Mouse (Mus musculus): ENCODE results near the gene Mboat2. TPM values are rescaled to one million over a fixed set of nuclear protein-coding genes. Genes with fewer than 3 reads are reported as not detected.

The Mboat2 gene
- 32.1 and 36.0 TPM in 2 replicates for polyA plus RNA-seq (2015; fragmentation: Nextera tagmentation; extraction: Ambion mirVana)

DNA sequence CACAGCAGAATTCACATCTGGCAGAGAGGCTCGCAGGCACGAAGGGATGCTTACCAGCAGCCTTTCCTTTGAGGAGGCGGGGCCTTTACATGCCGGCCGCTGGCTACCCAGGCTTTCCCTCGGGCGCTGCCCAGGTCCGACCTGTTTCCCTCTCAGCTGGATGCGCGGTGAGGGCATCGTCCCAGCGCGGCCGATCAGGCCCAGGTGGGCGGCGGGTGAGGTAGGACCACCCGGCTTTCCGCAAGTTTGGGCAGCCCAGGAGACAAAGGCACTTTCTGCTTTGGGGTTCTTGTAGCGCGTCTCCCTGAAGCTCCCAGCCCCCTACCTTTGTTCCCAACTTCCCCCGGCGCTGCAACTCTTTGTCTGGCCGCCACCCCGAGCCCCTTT is at the start of gene Mboat2:
Gene Mboat2 (plus strand): TSS at position 114 of the 387 bp plus-strand sequence.
- Histone ChIP-seq H3K27me3 (replicated peaks; ENCODE audit: insufficient read depth, low read length) (no peaks in the 10 kb centered on the region), H3K9ac (replicated peaks; ENCODE audit: low read depth) (peak within 1 kb of the TSS; percentile 65), H3K36me3 (ENCODE audit: insufficient read depth, low read length) (no peaks in the 10 kb centered on the region), H3K4me2 (replicated peaks; ENCODE audit: low read depth, low read length) (peak within 1 kb of the TSS; percentile 94), H3K4me3 (ENCODE audit: low read depth, low read length) (peak within 1 kb of the TSS; percentile 84), H3K9me3 (ENCODE audit: low read length) (no peaks in the 10 kb centered on the region), H3K4me1 (ENCODE audit: insufficient read depth, low read depth, low read length) (no peaks in the 10 kb centered on the region), H3K27ac (ENCODE audit: low read length) (peak within 1 kb of the TSS; percentile 79)
- WGBS = 10% methylated on average over 20 of the region's 24 CpGs
- TF ChIP-seq EP300 (IDR thresholded peaks at IDR 0.05) (no peak), CTCF (IDR thresholded peaks at IDR 0.05) (no peak)
- peak; percentile 70 for DNase-seq (ENCODE audit: low spot score)
- peak; percentile 53 for ATAC-seq

- H3K4me1 ChIP-seq (ENCODE audit: insufficient read depth, low read depth, low read length) = no peaks in the 10 kb centered on the region
- no peak for DNase-seq (ENCODE audit: low spot score)
Measured at GRCm38 (mm10) chr12:24783735-24784134, 46.9 kb upstream of the Mboat2 start.

GRCm38 (mm10) chr12:24785882-24786281 is 44.8 kb upstream of the Mboat2 start:
- DNase-seq (ENCODE audit: low spot score) (no peak), ATAC-seq (no peak)
- no peaks in the 10 kb centered on the region for H3K27me3 ChIP-seq (replicated peaks; ENCODE audit: insufficient read depth, low read length)
- 67% methylated on average over 5 of the region's 5 CpGs for WGBS
- no peak overlapping the region for H3K4me3 ChIP-seq (ENCODE audit: low read depth, low read length)
- H3K4me1 ChIP-seq (ENCODE audit: insufficient read depth, low read depth, low read length) = no peaks in the 10 kb centered on the region
- no peak overlapping the region for H3K4me2 ChIP-seq (replicated peaks; ENCODE audit: low read depth, low read length)
- no peaks in the 10 kb centered on the region for H3K36me3 ChIP-seq (ENCODE audit: insufficient read depth, low read length)
- no peaks in the 10 kb centered on the region for H3K9me3 ChIP-seq (ENCODE audit: low read length)
- no peak overlapping the region for H3K9ac ChIP-seq (replicated peaks; ENCODE audit: low read depth)
- TF ChIP-seq CTCF (IDR thresholded peaks at IDR 0.05) (no peak), EP300 (IDR thresholded peaks at IDR 0.05) (no peak)
- no peak overlapping the region for H3K27ac ChIP-seq (ENCODE audit: low read length)

More at GRCm38 (mm10) chr12:24783735-24784134, 46.9 kb upstream of the Mboat2 start:
- no peaks in the 10 kb centered on the region for H3K27me3 ChIP-seq (replicated peaks; ENCODE audit: insufficient read depth, low read length)
- no peak overlapping the region for H3K27ac ChIP-seq (ENCODE audit: low read length)
- no peak overlapping the region for H3K4me2 ChIP-seq (replicated peaks; ENCODE audit: low read depth, low read length)
- WGBS = 57% methylated on average over 4 of the region's 4 CpGs
- ATAC-seq = no peak
- no peaks in the 10 kb centered on the region for H3K36me3 ChIP-seq (ENCODE audit: insufficient read depth, low read length)
- TF ChIP-seq CTCF (IDR thresholded peaks at IDR 0.05) (no peak), EP300 (IDR thresholded peaks at IDR 0.05) (no peak)
- H3K9me3 ChIP-seq (ENCODE audit: low read length) = no peaks in the 10 kb centered on the region
- H3K4me3 ChIP-seq (ENCODE audit: low read depth, low read length) = no peak overlapping the region
- H3K9ac ChIP-seq (replicated peaks; ENCODE audit: low read depth) = no peak overlapping the region

DNA sequence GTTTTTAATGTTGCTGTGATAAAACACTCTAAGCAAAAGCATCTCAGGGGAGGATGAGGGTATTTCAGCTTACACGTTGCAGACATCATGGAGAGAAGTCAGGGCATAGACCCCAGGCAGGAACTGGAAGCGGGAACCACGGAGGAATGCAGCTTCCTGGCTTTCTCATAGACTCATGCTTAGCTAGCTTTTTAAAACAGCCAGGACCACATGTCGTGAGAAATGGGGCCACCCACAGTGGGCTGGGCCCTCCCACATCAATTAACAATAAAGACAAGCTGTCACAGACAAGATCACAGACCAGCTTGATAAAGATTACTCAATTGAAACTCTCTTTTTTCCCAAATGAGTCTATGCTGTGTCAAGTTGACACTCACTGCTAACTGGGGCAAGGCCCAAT is 44.4 kb upstream of the Mboat2 start:
- no peak overlapping the region for H3K9ac ChIP-seq (replicated peaks; ENCODE audit: low read depth)
- no peaks in the 10 kb centered on the region for H3K4me1 ChIP-seq (ENCODE audit: insufficient read depth, low read depth, low read length)
- TF ChIP-seq CTCF (IDR thresholded peaks at IDR 0.05) (no peak), EP300 (IDR thresholded peaks at IDR 0.05) (no peak)
- no peak overlapping the region for H3K4me3 ChIP-seq (ENCODE audit: low read depth, low read length)
- no peak overlapping the region for H3K27ac ChIP-seq (ENCODE audit: low read length)
- H3K36me3 ChIP-seq (ENCODE audit: insufficient read depth, low read length) = no peaks in the 10 kb centered on the region
- 31% methylated on average over 4 of the region's 4 CpGs for WGBS
- DNase-seq (ENCODE audit: low spot score) (no peak), ATAC-seq (no peak)
- no peaks in the 10 kb centered on the region for H3K9me3 ChIP-seq (ENCODE audit: low read length)
- no peaks in the 10 kb centered on the region for H3K27me3 ChIP-seq (replicated peaks; ENCODE audit: insufficient read depth, low read length)
- H3K4me2 ChIP-seq (replicated peaks; ENCODE audit: low read depth, low read length) = no peak overlapping the region

DNA sequence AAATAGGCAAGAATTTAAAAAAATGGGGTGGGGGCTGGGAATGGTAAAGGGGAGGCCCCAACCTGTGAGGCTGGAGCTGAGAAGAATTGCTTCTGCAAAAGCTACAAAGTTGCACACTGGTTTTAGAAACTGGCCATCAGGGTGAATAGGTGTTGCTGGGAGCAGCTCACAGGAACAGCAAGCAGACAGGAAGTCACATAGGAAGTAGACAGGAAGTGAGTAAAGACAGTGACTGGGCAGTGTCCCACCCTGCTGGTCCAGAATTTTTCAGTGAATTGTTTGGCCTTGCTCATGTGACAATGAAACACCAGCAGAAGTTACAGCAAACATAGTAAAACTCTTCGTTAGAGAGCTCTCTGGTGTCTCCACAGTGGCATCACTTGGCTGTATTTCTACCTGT is 41.0 kb upstream of the Mboat2 start:
- Histone ChIP-seq H3K27me3 (replicated peaks; ENCODE audit: insufficient read depth, low read length) (no peaks in the 10 kb centered on the region), H3K27ac (ENCODE audit: low read length) (no peak overlapping the region), H3K4me3 (ENCODE audit: low read depth, low read length) (no peak overlapping the region), H3K4me2 (replicated peaks; ENCODE audit: low read depth, low read length) (no peak overlapping the region), H3K4me1 (ENCODE audit: insufficient read depth, low read depth, low read length) (no peaks in the 10 kb centered on the region), H3K36me3 (ENCODE audit: insufficient read depth, low read length) (no peaks in the 10 kb centered on the region), H3K9ac (replicated peaks; ENCODE audit: low read depth) (no peak overlapping the region), H3K9me3 (ENCODE audit: low read length) (no peaks in the 10 kb centered on the region)
- DNase-seq (ENCODE audit: low spot score) (peak; percentile 27), ATAC-seq (peak; percentile 64)
- 64% methylated on average over 1 of the region's 1 CpGs for WGBS
- TF ChIP-seq EP300 (IDR thresholded peaks at IDR 0.05) (peak; percentile 48), CTCF (IDR thresholded peaks at IDR 0.05) (no peak)

DNA sequence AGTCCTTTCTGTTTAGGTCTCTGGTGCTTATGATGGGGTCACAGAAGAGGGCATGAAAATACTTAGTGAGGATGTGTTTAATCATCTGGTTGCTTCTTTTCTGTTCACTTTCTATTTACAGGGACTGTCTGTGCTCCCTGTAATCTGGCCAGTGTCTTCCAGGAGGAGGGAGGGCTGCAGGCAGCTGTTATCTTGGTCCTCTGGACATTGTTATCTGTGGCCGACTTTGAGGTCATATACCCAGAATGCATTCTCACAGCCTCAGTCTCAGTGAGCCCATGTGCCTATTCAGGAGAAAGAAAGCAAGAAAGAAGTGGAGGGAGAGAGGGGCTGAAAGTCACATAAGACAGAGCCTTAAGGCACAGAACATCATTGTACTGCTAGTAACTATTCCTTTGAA is 19.4 kb upstream of the Mboat2 start:
- Histone ChIP-seq H3K4me2 (replicated peaks; ENCODE audit: low read depth, low read length) (no peak overlapping the region), H3K9me3 (ENCODE audit: low read length) (no peaks in the 10 kb centered on the region), H3K36me3 (ENCODE audit: insufficient read depth, low read length) (no peaks in the 10 kb centered on the region), H3K4me1 (ENCODE audit: insufficient read depth, low read depth, low read length) (no peaks in the 10 kb centered on the region), H3K9ac (replicated peaks; ENCODE audit: low read depth) (no peak overlapping the region), H3K27me3 (replicated peaks; ENCODE audit: insufficient read depth, low read length) (no peaks in the 10 kb centered on the region), H3K27ac (ENCODE audit: low read length) (no peak overlapping the region), H3K4me3 (ENCODE audit: low read depth, low read length) (no peak overlapping the region)
- no peak for TF ChIP-seq CTCF (IDR thresholded peaks at IDR 0.05)
- no peak for TF ChIP-seq EP300 (IDR thresholded peaks at IDR 0.05)
- no peak for DNase-seq (ENCODE audit: low spot score)
- ATAC-seq = no peak
- 16% methylated on average over 1 of the region's 1 CpGs for WGBS

- no peak overlapping the region for H3K4me3 ChIP-seq (ENCODE audit: low read depth, low read length)
- no peaks in the 10 kb centered on the region for H3K9me3 ChIP-seq (ENCODE audit: low read length)
- H3K4me2 ChIP-seq (replicated peaks; ENCODE audit: low read depth, low read length) = no peak overlapping the region
- TF ChIP-seq EP300 (IDR thresholded peaks at IDR 0.05) = no peak
- no peak for TF ChIP-seq CTCF (IDR thresholded peaks at IDR 0.05)
- WGBS = 64% methylated on average over 4 of the region's 4 CpGs
- no peaks in the 10 kb centered on the region for H3K36me3 ChIP-seq (ENCODE audit: insufficient read depth, low read length)
- no peak overlapping the region for H3K9ac ChIP-seq (replicated peaks; ENCODE audit: low read depth)
- H3K27ac ChIP-seq (ENCODE audit: low read length) = no peak overlapping the region
- no peak for ATAC-seq
- no peaks in the 10 kb centered on the region for H3K4me1 ChIP-seq (ENCODE audit: insufficient read depth, low read depth, low read length)
- H3K27me3 ChIP-seq (replicated peaks; ENCODE audit: insufficient read depth, low read length) = no peaks in the 10 kb centered on the region
- no peak for DNase-seq (ENCODE audit: low spot score)
Measured at GRCm38 (mm10) chr12:24811906-24812305, 18.8 kb upstream of the Mboat2 start.

Measured in lung, postnatal 0 days (tissue).